Mouse (Mus musculus) myocyte (in vitro differentiated cells): ENCODE measurements around the gene Plvap. TPM values are rescaled to one million over a fixed set of nuclear protein-coding genes. Genes with fewer than 3 reads are reported as not detected.
A peak's percentile ranks its signal among the peaks of the same experiment; 100 is the strongest.

Experiments
- H3K27me3 ChIP-seq: one replicate; pipeline ENCODE4 v1.6.1; 2011; ENCODE audit not compliant: control insufficient read depth, insufficient read depth, insufficient read length
- H3K36me3 ChIP-seq: one replicate; pipeline ENCODE4 v1.6.1; 2011; ENCODE audit not compliant: control insufficient read depth, insufficient read depth
- H3K4me2 ChIP-seq: one replicate; pipeline ENCODE4 v1.6.1; 2011; ENCODE audit warnings: low read depth, control low read depth
- H3K4me3 ChIP-seq: one replicate; pipeline ENCODE4 v1.5.1; 2011; ENCODE audit warnings: mild to moderate bottlenecking, control low read depth, moderate library complexity
- H3K79me2 ChIP-seq: one replicate; pipeline ENCODE4 v1.6.1; 2011; ENCODE audit not compliant: control insufficient read depth, insufficient read depth
- H3ac ChIP-seq: one replicate; pipeline ENCODE4 v1.6.1; 2011; ENCODE audit not compliant: control insufficient read depth, insufficient read length
- CEBPB ChIP-seq: IDR thresholded peaks from 2 replicates; pipeline ENCODE4 v1.6.1; 2011; ENCODE audit warnings: mild to moderate bottlenecking, moderate library complexity; ENCODE audit not compliant: poor library complexity, insufficient read depth, severe bottlenecking
- E2F4 ChIP-seq: IDR thresholded peaks from one replicate; pipeline ENCODE4 v1.6.1; 2011; ENCODE audit warnings: mild to moderate bottlenecking, control low read depth, moderate library complexity; ENCODE audit not compliant: insufficient read depth
- MAX ChIP-seq: IDR thresholded peaks from one replicate; pipeline ENCODE4 v1.6.1; 2011; ENCODE audit warnings: low read depth, mild to moderate bottlenecking, control low read depth
- MYOD1 ChIP-seq, 3 experiments: IDR thresholded peaks; one replicate each; pipeline ENCODE4 v1.6.1; 2011; ENCODE audit warnings: control low read depth in 2 of 3, low read depth in 2 of 3, mild to moderate bottlenecking in 2 of 3, moderate library complexity in 1 of 3; ENCODE audit not compliant: insufficient read length in 2 of 3, control insufficient read depth in 1 of 3
- MYOG ChIP-seq, 3 experiments: IDR thresholded peaks; one replicate each; pipeline ENCODE4 v1.6.1; 2011; ENCODE audit warnings: control low read depth in 2 of 3, low read depth in 2 of 3, mild to moderate bottlenecking in 2 of 3; ENCODE audit not compliant: insufficient read length in 2 of 3, control insufficient read depth in 1 of 3, insufficient read depth in 1 of 3
- POLR2A ChIP-seq: IDR thresholded peaks from one replicate; pipeline ENCODE4 v1.6.1; 2011; ENCODE audit warnings: low read depth, mild to moderate bottlenecking, control low read depth, moderate library complexity; ENCODE audit not compliant: insufficient read length
- POLR2AphosphoS2 ChIP-seq: IDR thresholded peaks from one replicate; pipeline ENCODE4 v1.6.1; 2011; ENCODE audit warnings: low read depth, control low read depth; ENCODE audit not compliant: insufficient read length
- REST ChIP-seq: IDR thresholded peaks from one replicate; pipeline ENCODE4 v1.6.1; 2011; ENCODE audit warnings: mild to moderate bottlenecking, control low read depth, moderate library complexity; ENCODE audit not compliant: insufficient read depth, insufficient read length
- SRF ChIP-seq: IDR thresholded peaks from one replicate; pipeline ENCODE4 v1.6.1; 2011; ENCODE audit warnings: low read depth; ENCODE audit not compliant: control insufficient read depth, insufficient read length
- TCF12 ChIP-seq: IDR thresholded peaks from one replicate; pipeline ENCODE4 v1.6.1; 2011; ENCODE audit warnings: mild to moderate bottlenecking, control low read depth; ENCODE audit not compliant: poor library complexity, insufficient read depth, severe bottlenecking
- TCF3 ChIP-seq: IDR thresholded peaks from one replicate; pipeline ENCODE4 v1.6.1; 2011; ENCODE audit warnings: low read depth, control low read depth; ENCODE audit not compliant: insufficient read length
- USF1 ChIP-seq: IDR thresholded peaks from one replicate; pipeline ENCODE4 v1.6.1; 2011; ENCODE audit warnings: low read depth, mild to moderate bottlenecking, control low read depth, moderate library complexity
- polyA plus RNA-seq: library from polyadenylated mRNA; unstranded; fragments of >200 nt; fragmentation: generic; extraction: Trizol; gene quantifications from one replicate; pipeline ENCODE4 v1.2.1, GENCODE M21; 2012; ENCODE audit warnings: missing spikeins

Plvap gene
- 0.18 TPM for polyA plus RNA-seq

GRCm38 (mm10) chr8:71511644-71512043 lies at the start of gene Plvap:
Gene Plvap, minus strand, starts transcription at chr8:71511752.
- no peak within 1 kb of the TSS for H3K4me3 ChIP-seq
- H3K79me2 ChIP-seq: no peaks in the 10 kb centered on the region
- TF ChIP-seq POLR2A (no peak), MAX (no peak), MYOD1 (IDR thresholded peaks at IDR 0.05; ENCODE audit: control insufficient read depth in 1 of 3, insufficient read length in 2 of 3, low read depth in 2 of 3) (no peak), TCF12 (no peak), CEBPB (no peak), USF1 (no peak), TCF3 (no peak), MYOG (IDR thresholded peaks at IDR 0.05; ENCODE audit: control insufficient read depth in 1 of 3, insufficient read depth in 1 of 3, insufficient read length in 2 of 3, low read depth in 2 of 3) (no peak), POLR2AphosphoS2 (no peak), E2F4 (no peak), SRF (no peak), REST (no peak)
- H3K36me3 ChIP-seq: no peaks in the 10 kb centered on the region
- H3K27me3 ChIP-seq: peaks cover 45% of the 10 kb centered on the region
- no peak within 1 kb of the TSS for H3K4me2 ChIP-seq
- H3ac ChIP-seq: no peak within 1 kb of the TSS

DNA sequence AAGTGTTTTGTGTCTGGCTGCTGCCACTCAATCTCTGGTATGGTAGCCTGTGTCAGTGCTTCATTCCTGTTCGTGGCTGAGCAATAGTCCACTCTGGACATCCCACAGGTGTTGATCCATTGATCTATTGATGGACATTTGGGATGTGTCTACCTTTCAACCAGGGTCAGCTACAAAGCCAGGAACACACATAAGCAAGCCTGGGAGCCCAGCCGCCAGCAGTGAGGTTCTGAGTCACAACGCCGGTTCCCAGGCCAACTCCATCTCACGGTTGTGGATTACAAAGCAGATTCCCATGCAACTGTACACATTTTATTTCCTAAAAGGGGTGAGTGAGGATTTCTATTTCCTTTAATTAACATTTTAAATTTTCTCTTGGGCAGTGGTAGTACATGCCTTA lies 49.2 kb upstream of the Plvap start:
- Histone ChIP-seq H3K4me2 (no peak overlapping the region), H3K79me2 (no peaks in the 10 kb centered on the region), H3ac (no peak overlapping the region), H3K36me3 (no peaks in the 10 kb centered on the region), H3K4me3 (no peak overlapping the region), H3K27me3 (peaks cover 12% of the 10 kb centered on the region)
- TF ChIP-seq MYOD1 (IDR thresholded peaks at IDR 0.05; ENCODE audit: control insufficient read depth in 1 of 3, insufficient read length in 2 of 3, low read depth in 2 of 3): no peak
- TF ChIP-seq SRF: no peak
- TF ChIP-seq POLR2A: no peak
- no peak for TF ChIP-seq REST
- no peak for TF ChIP-seq USF1
- TF ChIP-seq E2F4: no peak
- TF ChIP-seq TCF12: no peak
- TF ChIP-seq MYOG (IDR thresholded peaks at IDR 0.05; ENCODE audit: control insufficient read depth in 1 of 3, insufficient read depth in 1 of 3, insufficient read length in 2 of 3, low read depth in 2 of 3): no peak

DNA sequence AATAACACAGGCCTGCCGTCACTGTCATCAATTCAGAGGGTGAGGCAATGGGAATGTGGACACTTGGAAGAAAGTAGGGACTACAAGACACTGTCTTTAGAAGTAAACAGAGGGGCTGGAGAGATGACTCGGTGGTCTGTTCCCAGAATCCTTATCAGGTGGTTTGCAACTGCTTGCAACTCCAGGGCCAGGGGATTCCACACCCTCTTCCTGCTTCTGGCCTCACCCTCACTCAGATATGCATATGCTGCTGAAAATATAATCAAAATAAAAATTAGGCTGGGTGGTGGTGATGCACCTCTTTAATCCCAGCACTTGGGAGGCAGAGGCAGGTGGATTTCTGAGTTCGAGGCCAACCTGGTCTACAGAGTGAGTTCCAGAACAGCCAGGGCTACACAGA lies 48.5 kb upstream of the Plvap start:
- Histone ChIP-seq H3K27me3 (peaks cover 12% of the 10 kb centered on the region), H3K79me2 (no peaks in the 10 kb centered on the region), H3K4me3 (no peak overlapping the region), H3K4me2 (no peak overlapping the region), H3ac (no peak overlapping the region), H3K36me3 (no peaks in the 10 kb centered on the region)
- TF ChIP-seq SRF: no peak
- TF ChIP-seq POLR2AphosphoS2: no peak
- TF ChIP-seq MYOD1 (IDR thresholded peaks at IDR 0.05; ENCODE audit: control insufficient read depth in 1 of 3, insufficient read length in 2 of 3, low read depth in 2 of 3): no peak
- TF ChIP-seq MYOG (IDR thresholded peaks at IDR 0.05; ENCODE audit: control insufficient read depth in 1 of 3, insufficient read depth in 1 of 3, insufficient read length in 2 of 3, low read depth in 2 of 3): no peak
- TF ChIP-seq E2F4: no peak
- TF ChIP-seq POLR2A: no peak
- no peak for TF ChIP-seq REST
- no peak for TF ChIP-seq TCF12
- TF ChIP-seq USF1: no peak
- no peak for TF ChIP-seq CEBPB
- TF ChIP-seq MAX: no peak
- no peak for TF ChIP-seq TCF3

- no peak for TF ChIP-seq TCF12
- TF ChIP-seq MYOG (IDR thresholded peaks at IDR 0.05; ENCODE audit: control insufficient read depth in 1 of 3, insufficient read depth in 1 of 3, insufficient read length in 2 of 3, low read depth in 2 of 3): no peak
- no peak for TF ChIP-seq POLR2AphosphoS2
- no peak for TF ChIP-seq E2F4
- no peak for TF ChIP-seq POLR2A
- no peak for TF ChIP-seq TCF3
- no peak for TF ChIP-seq MYOD1 (IDR thresholded peaks at IDR 0.05; ENCODE audit: control insufficient read depth in 1 of 3, insufficient read length in 2 of 3, low read depth in 2 of 3)
- TF ChIP-seq USF1: no peak
- TF ChIP-seq REST: no peak
- no peak for TF ChIP-seq MAX
- no peak for TF ChIP-seq CEBPB
- no peak for TF ChIP-seq SRF
- H3K79me2 ChIP-seq: no peaks in the 10 kb centered on the region
- H3K4me3 ChIP-seq: no peak overlapping the region
- H3K4me2 ChIP-seq: peak overlapping the region; percentile 67
- peaks cover 12% of the 10 kb centered on the region for H3K27me3 ChIP-seq
- no peaks in the 10 kb centered on the region for H3K36me3 ChIP-seq
- H3ac ChIP-seq: no peak overlapping the region
Observed at GRCm38 (mm10) chr8:71558958-71559690, 47.6 kb upstream of the Plvap start.
